Mouse (Mus musculus) cerebellum, adult 11 months (tissue): ENCODE data around the gene Serpinf1.
A peak's percentile ranks its signal among the peaks of the same experiment; 100 is the strongest.
"Not testable (repeated sequence)": the region's sequence is repeated elsewhere in the genome, so short reads cannot be mapped to it uniquely, and the experiment has no call there.

ENCODE experiments used
- DNase-seq: peaks from one replicate; pipeline ENCODE4 v3.0.0; 2022

Gene Serpinf1

GRCm38 (mm10) chr11:75420810-75421374 lies 1.6 kb downstream of the Serpinf1 start:
- no peak for DNase-seq

GRCm38 (mm10) chr11:75420037-75420436 lies 2.5 kb downstream of the Serpinf1 start:
- no peak for DNase-seq

GRCm38 (mm10) chr11:75415994-75416393 lies 6.5 kb downstream of the Serpinf1 start:
- no peak for DNase-seq

- DNase-seq, result no peak
These were observed 7.4 kb downstream of the Serpinf1 start for GRCm38 (mm10) chr11:75415096-75415495.

GRCm38 (mm10) chr11:75410591-75410990 lies 11.9 kb downstream of the Serpinf1 start:
- no peak for DNase-seq

- DNase-seq, result no peak
These were observed 12.6 kb downstream of the Serpinf1 start for GRCm38 (mm10) chr11:75409679-75410575.

- DNase-seq, result no peak
These were observed 15.6 kb downstream of the Serpinf1 start for GRCm38 (mm10) chr11:75406865-75407264.

GRCm38 (mm10) chr11:75406104-75406503 lies 16.4 kb downstream of the Serpinf1 start:
- DNase-seq, result no peak

- DNase-seq, result peak; percentile 14
These were observed 17.7 kb downstream of the Serpinf1 start for GRCm38 (mm10) chr11:75404801-75405200.

- no peak for DNase-seq
These were observed 19.0 kb downstream of the Serpinf1 start for GRCm38 (mm10) chr11:75403301-75404052.

- no peak for DNase-seq
These were observed 20.2 kb downstream of the Serpinf1 start for GRCm38 (mm10) chr11:75402271-75402690.

- peak; percentile 23 for DNase-seq
These were observed 22.4 kb downstream of the Serpinf1 start for GRCm38 (mm10) chr11:75400099-75400498.

GRCm38 (mm10) chr11:75399411-75399841 lies 23.1 kb downstream of the Serpinf1 start:
- peak; percentile 41 for DNase-seq

GRCm38 (mm10) chr11:75397452-75397851 lies 25.0 kb downstream of the Serpinf1 start:
- DNase-seq, result no peak

GRCm38 (mm10) chr11:75395611-75396010 lies 26.9 kb downstream of the Serpinf1 start:
- no peak for DNase-seq

- DNase-seq, result not testable (repeated sequence)
These were observed 39.0 kb downstream of the Serpinf1 start for GRCm38 (mm10) chr11:75383529-75383928.

GRCm38 (mm10) chr11:75378786-75379185 lies 43.7 kb downstream of the Serpinf1 start:
- DNase-seq, result not testable (repeated sequence)

GRCm38 (mm10) chr11:75377125-75377524 lies 45.4 kb downstream of the Serpinf1 start:
- no peak for DNase-seq
